Mouse (Mus musculus) retina, postnatal 7 days (tissue): ENCODE measurements at regions not wholly inside any gene's neighbourhood (a gene's known extent, or its start where the extent isn't known, plus 50 kb on each side); places are given as distances from the start of the nearest gene placed in this dataset.

Experiments
- DNase-seq: peaks from one replicate; pipeline ENCODE4 v3.0.0-alpha.2; 2012; ENCODE audit warnings: low read depth, low spot score

- DNase-seq: no peak
Observed at GRCm38 (mm10) chr1:187413881-187414280, 194.7 kb upstream of the Esrrg start.

GRCm38 (mm10) chr1:187418186-187419140 lies 190.1 kb upstream of the Esrrg start:
- no peak for DNase-seq

- no peak for DNase-seq
Observed at GRCm38 (mm10) chr1:187428536-187429215, 179.9 kb upstream of the Esrrg start.

- DNase-seq: no peak
Observed at GRCm38 (mm10) chr1:187433716-187434634, 174.6 kb upstream of the Esrrg start.

- no peak for DNase-seq
Observed at GRCm38 (mm10) chr1:187439170-187439914, 169.2 kb upstream of the Esrrg start.

GRCm38 (mm10) chr1:187441668-187442193 lies 166.9 kb upstream of the Esrrg start:
- DNase-seq: no peak

GRCm38 (mm10) chr1:187446511-187446910 lies 162.1 kb upstream of the Esrrg start:
- DNase-seq: no peak

- peak; percentile 53 for DNase-seq
Observed at GRCm38 (mm10) chr1:187448173-187448572, 160.4 kb upstream of the Esrrg start.

- no peak for DNase-seq
Observed at GRCm38 (mm10) chr1:187450106-187450505, 158.5 kb upstream of the Esrrg start.

GRCm38 (mm10) chr1:187452189-187452588 lies 156.4 kb upstream of the Esrrg start:
- DNase-seq: no peak

- no peak for DNase-seq
Observed at GRCm38 (mm10) chr1:187454431-187454830, 154.2 kb upstream of the Esrrg start.

- no peak for DNase-seq
Observed at GRCm38 (mm10) chr1:187484821-187485220, 123.8 kb upstream of the Esrrg start.

- DNase-seq: no peak
Observed at GRCm38 (mm10) chr1:187487948-187488690, 120.5 kb upstream of the Esrrg start.

- DNase-seq: no peak
Observed at GRCm38 (mm10) chr1:187489452-187489851, 119.1 kb upstream of the Esrrg start.

- no peak for DNase-seq
Observed at GRCm38 (mm10) chr1:187505368-187505767, 103.2 kb upstream of the Esrrg start.

GRCm38 (mm10) chr1:187507217-187507616 lies 101.4 kb upstream of the Esrrg start:
- DNase-seq: no peak

- no peak for DNase-seq
Observed at GRCm38 (mm10) chr1:187531349-187531922, 77.2 kb upstream of the Esrrg start.

GRCm38 (mm10) chr1:187536263-187536662 lies 72.3 kb upstream of the Esrrg start:
- no peak for DNase-seq

- no peak for DNase-seq
Observed at GRCm38 (mm10) chr1:187556718-187557117, 51.9 kb upstream of the Esrrg start.
